Mouse (Mus musculus) erythroblast, embryonic 14.5 days (primary cell): ENCODE results near the gene Nomo1.

Experiments
- GATA1 ChIP-seq: IDR thresholded peaks from 2 replicates; pipeline ENCODE4 v1.6.1; 2012; ENCODE audit warnings: low read length, inconsistent platforms, mixed read lengths
- TAL1 ChIP-seq: IDR thresholded peaks from 3 replicates; pipeline ENCODE4 v1.6.1; 2012; ENCODE audit warnings: low read length, inconsistent platforms, mixed read lengths

- TF ChIP-seq GATA1 (no peak), TAL1 (no peak)
Measured at GRCm38 (mm10) chr7:46031075-46031474, 2.4 kb upstream of the Nomo1 start.
